Mouse (Mus musculus): ENCODE data around the gene Smok2a.
"Not testable (repeated sequence)": the region's sequence is repeated elsewhere in the genome, so short reads cannot be mapped to it uniquely, and the experiment has no call there.

Smok2a gene

GRCm38 (mm10) chr17:13220888-13221287, at the start of gene Smok2a:
Smok2a (plus strand) TSS chr17:13221188.
- no peak for DNase-seq (ENCODE audit: low spot score)

- not testable (repeated sequence) for DNase-seq (ENCODE audit: low spot score)
Observed at GRCm38 (mm10) chr17:13173578-13173977, 47.4 kb upstream of the Smok2a start.

- not testable (repeated sequence) for DNase-seq (ENCODE audit: low spot score)
Observed at GRCm38 (mm10) chr17:13174029-13174428, 47.0 kb upstream of the Smok2a start.

GRCm38 (mm10) chr17:13175609-13176008, 45.4 kb upstream of the Smok2a start:
- not testable (repeated sequence) for DNase-seq (ENCODE audit: low spot score)

GRCm38 (mm10) chr17:13177796-13178195, 43.2 kb upstream of the Smok2a start:
- DNase-seq (ENCODE audit: low spot score), result not testable (repeated sequence)

GRCm38 (mm10) chr17:13179021-13179420, 42.0 kb upstream of the Smok2a start:
- DNase-seq (ENCODE audit: low spot score), result not testable (repeated sequence)

- not testable (repeated sequence) for DNase-seq (ENCODE audit: low spot score)
Observed at GRCm38 (mm10) chr17:13180491-13180890, 40.5 kb upstream of the Smok2a start.

GRCm38 (mm10) chr17:13182712-13183111, 38.3 kb upstream of the Smok2a start:
- not testable (repeated sequence) for DNase-seq (ENCODE audit: low spot score)

- DNase-seq (ENCODE audit: low spot score), result not testable (repeated sequence)
Observed at GRCm38 (mm10) chr17:13184514-13184913, 36.5 kb upstream of the Smok2a start.

GRCm38 (mm10) chr17:13186541-13186940, 34.4 kb upstream of the Smok2a start:
- not testable (repeated sequence) for DNase-seq (ENCODE audit: low spot score)

GRCm38 (mm10) chr17:13187621-13188020, 33.4 kb upstream of the Smok2a start:
- not testable (repeated sequence) for DNase-seq (ENCODE audit: low spot score)

- not testable (repeated sequence) for DNase-seq (ENCODE audit: low spot score)
Observed at GRCm38 (mm10) chr17:13188846-13189245, 32.1 kb upstream of the Smok2a start.

- not testable (repeated sequence) for DNase-seq (ENCODE audit: low spot score)
Observed at GRCm38 (mm10) chr17:13190836-13191583, 30.0 kb upstream of the Smok2a start.

GRCm38 (mm10) chr17:13196486-13196885, 24.5 kb upstream of the Smok2a start:
- not testable (repeated sequence) for DNase-seq (ENCODE audit: low spot score)

GRCm38 (mm10) chr17:13198812-13199211, 22.2 kb upstream of the Smok2a start:
- not testable (repeated sequence) for DNase-seq (ENCODE audit: low spot score)

GRCm38 (mm10) chr17:13199880-13200409, 21.0 kb upstream of the Smok2a start:
- DNase-seq (ENCODE audit: low spot score), result not testable (repeated sequence)

GRCm38 (mm10) chr17:13201551-13201950, 19.4 kb upstream of the Smok2a start:
- DNase-seq (ENCODE audit: low spot score), result not testable (repeated sequence)

- not testable (repeated sequence) for DNase-seq (ENCODE audit: low spot score)
Observed at GRCm38 (mm10) chr17:13202453-13203107, 18.4 kb upstream of the Smok2a start.

- not testable (repeated sequence) for DNase-seq (ENCODE audit: low spot score)
Observed at GRCm38 (mm10) chr17:13205247-13205646, 15.7 kb upstream of the Smok2a start.

- no peak for DNase-seq (ENCODE audit: low spot score)
Observed at GRCm38 (mm10) chr17:13206491-13206890, 14.5 kb upstream of the Smok2a start.

GRCm38 (mm10) chr17:13208460-13208859, 12.5 kb upstream of the Smok2a start:
- DNase-seq (ENCODE audit: low spot score), result not testable (repeated sequence)

GRCm38 (mm10) chr17:13212136-13212850, 8.7 kb upstream of the Smok2a start:
- no peak for DNase-seq (ENCODE audit: low spot score)

All from embryo, embryonic 10 days (tissue).